Mouse (Mus musculus) cerebellum, adult 11-12 months (tissue): ENCODE data around the gene Ffar1.
"Not testable (repeated sequence)": the region's sequence is repeated elsewhere in the genome, so short reads cannot be mapped to it uniquely, and the experiment has no call there.

Source experiments
- DNase-seq: peaks from one replicate; pipeline ENCODE4 v3.0.0; 2022

Ffar1 gene

GRCm38 (mm10) chr7:30847386-30847785, 14.0 kb downstream of the Ffar1 start:
- DNase-seq = no peak

DNA sequence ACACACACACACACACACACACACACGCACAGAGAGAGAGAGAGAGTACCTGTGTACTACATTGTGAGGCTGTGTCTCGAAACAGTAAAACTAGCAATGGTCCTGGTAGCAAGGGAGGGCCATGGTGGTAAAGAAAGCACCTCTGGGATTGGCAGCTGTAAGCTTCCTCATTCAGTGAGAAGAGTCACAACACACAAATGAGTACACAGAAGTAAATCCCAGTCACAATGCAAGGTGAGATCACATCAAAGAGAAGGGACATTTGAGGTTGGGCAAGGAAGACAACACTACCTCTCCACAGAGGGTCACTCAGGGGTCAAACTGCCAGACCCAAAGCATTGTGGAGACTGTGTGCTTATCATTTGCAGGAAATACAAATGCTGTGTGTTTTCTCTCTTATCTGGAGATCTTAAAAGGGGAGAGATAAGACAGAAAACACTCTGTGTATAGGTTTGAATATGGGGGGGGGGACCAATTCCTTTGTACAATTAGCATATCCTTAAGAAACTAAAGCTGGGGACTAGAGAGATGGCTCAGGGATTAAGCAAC, 14.8 kb downstream of the Ffar1 start:
- no peak for DNase-seq

GRCm38 (mm10) chr7:30844676-30845297, 16.6 kb downstream of the Ffar1 start:
- no peak for DNase-seq

DNA sequence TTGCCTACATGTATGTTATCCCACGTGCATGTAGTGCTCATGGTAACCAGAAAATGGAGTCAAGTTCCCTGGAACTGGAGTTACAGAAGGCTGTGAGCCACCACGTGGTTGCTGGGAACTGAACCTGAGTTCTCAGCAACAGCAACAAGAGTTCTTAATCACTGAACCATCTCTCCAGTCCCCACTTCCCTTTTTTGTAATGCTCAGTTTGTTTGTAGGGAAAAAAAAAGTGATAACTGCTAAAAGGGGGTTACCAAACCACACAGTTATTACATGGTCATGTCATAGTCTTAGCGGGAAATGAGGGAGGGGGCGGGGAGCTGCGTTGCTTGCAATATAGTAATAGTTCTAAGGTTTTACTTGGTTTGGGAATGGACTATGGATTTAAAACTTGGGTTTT, 19.3 kb downstream of the Ffar1 start:
- DNase-seq = no peak

DNA sequence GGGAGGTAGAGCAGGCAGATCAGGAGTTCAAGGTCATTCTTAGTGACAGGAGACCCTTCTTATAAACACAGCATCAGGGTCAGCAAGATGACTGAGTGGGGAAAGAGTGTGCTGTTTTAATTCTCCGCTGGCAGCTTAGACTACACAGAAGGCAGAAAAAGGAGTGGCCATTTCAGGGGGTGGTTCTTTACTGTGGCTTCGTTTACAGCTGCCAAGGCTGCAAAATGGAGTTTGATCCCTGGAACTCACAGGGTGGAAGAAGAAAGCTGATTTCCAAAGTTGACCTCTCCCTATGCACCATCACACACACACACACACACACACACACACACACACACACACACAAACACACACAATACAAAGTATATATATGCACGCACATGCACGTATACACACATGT, 20.0 kb downstream of the Ffar1 start:
- no peak for DNase-seq

GRCm38 (mm10) chr7:30840306-30840705, 21.1 kb downstream of the Ffar1 start:
- no peak for DNase-seq

DNA sequence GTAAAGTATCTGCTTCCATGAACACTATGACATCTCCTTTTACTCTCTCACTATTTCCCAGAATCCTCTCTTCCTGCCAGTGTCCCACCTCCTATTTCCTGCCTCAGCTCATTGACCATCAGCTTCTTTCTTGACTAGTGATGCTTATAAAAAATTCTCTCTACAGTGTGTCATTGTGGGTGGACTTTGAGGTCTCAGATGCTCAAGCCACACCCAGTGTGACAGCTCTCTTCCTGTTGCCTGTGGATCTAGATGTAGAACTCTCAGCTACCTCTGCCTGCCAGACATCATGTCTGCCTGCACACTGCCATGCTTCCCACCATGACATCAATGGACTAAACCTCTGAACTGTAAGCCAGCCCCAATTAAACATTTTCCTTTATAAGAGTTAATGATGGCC, 24.1 kb downstream of the Ffar1 start:
- no peak for DNase-seq

GRCm38 (mm10) chr7:30832684-30833083, 28.7 kb downstream of the Ffar1 start:
- DNase-seq = not testable (repeated sequence)

DNA sequence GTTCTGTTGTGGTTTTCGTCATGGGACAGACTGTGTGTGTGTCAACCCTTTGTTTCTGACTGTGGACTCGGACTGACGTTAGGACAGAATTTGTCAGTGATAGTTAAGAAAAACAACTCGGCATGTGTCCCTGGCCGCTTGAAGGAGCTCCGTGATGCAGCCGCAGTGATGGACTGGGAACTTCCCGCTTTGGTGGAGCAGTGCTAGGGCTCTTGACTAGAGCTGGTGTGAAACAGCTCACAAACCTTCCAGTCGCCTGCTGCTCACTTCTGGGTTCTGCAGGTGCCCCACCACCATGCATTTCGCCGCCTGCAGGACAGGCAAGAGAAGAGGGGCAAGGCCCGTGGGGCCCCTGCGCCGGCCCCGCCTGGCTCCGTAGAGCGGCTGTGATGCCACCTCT, 29.1 kb downstream of the Ffar1 start:
- no peak for DNase-seq

GRCm38 (mm10) chr7:30829428-30829827, 31.9 kb downstream of the Ffar1 start:
- DNase-seq = no peak

- not testable (repeated sequence) for DNase-seq
Measured at GRCm38 (mm10) chr7:30828871-30829270, 32.5 kb downstream of the Ffar1 start.

- DNase-seq = no peak
Measured at GRCm38 (mm10) chr7:30826660-30827059, 34.7 kb downstream of the Ffar1 start.

DNA sequence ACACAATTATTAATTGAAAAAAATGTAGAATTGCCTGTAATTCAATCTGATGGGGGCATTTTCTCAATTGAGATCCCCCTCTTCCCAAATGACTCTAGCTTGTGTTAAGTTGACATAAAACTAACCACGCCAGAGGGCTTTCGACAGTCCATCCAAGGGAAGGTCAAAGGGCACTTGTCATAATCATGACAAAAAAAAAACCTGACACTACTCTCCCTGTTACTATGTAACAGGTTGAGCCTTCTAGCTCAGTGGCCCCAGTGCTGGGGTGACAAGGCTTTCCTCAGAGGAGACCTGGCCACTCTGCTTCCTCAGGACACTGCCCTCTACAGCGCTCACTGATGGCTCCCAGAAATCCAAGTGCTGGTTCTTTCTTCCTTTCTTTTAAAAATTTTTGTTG, 37.1 kb downstream of the Ffar1 start:
- no peak for DNase-seq

GRCm38 (mm10) chr7:30823675-30824074, 37.7 kb downstream of the Ffar1 start, which contains the start of gene Ffar2:
Ffar2 (minus strand) TSS chr7:30823775.
- DNase-seq = no peak

DNA sequence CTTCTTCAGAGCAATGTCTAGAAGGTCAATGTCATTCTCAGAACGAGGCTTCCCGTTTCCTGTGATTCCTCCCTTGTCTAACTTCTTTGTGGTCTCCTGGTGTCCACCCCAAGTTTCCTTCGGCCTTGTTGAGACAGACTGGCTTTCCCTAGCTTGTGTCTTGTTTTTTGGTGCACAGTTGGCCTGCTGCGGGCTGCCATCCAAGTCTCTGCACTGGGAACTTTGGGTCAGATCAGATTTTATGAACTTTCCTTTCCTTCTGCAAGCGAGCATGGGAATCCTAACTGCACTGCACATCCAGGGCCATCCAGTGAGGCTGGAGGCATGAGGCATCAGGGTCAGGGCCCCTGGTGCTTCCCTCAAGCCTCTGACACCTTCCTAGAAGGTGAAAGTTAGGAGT, 39.8 kb downstream of the Ffar1 start:
- DNase-seq = no peak

DNA sequence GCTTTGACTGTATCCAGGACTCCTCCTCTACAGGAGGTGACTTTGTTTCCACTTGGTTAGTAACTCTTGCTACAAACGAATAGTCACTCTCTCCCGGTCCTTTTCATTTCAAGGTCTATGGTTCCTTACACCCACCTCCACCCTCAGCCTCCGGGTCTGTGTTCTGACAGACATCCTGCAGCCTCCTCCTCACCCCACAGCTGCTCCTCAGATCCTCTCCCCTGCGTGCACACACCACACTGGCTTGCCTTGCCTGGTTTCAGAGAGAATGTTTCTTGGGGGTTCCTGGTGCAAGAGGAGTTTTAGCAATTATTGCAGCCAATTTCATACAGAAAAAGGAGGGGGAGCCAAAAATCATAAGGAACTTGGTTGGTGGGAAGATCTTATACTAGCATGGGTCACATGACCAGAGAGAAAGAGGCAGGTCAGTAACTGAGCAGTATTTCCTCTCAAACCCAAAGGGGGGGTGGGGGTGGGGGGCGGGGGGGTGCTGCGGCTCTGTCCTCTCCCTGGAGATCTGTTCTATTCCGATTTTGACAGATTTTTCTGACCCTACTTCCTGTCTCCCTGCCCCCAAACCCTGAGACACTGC, 40.4 kb downstream of the Ffar1 start:
- no peak for DNase-seq

DNA sequence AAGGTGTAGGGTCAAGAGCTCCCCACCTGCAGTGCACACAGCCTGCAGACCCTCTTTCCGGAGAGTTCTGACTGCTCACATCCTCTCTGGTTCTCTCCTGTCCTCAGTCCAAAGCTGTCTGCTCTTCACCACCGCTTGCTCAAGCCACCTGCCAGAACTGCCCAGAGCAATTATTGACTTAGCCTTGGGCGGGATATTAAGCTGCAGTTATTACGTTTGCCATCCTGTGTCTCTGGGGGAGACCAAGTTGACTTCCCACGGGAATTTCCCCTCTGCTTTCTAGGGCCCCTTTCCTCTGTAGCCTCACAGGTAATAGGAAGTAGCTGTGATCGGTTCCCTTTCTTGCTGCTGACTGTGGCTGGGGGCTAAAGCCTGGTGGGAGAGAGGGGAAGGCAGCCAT, 41.2 kb downstream of the Ffar1 start:
- DNase-seq = no peak

- no peak for DNase-seq
Measured at GRCm38 (mm10) chr7:30812291-30812807, 49.0 kb downstream of the Ffar1 start.

DNA sequence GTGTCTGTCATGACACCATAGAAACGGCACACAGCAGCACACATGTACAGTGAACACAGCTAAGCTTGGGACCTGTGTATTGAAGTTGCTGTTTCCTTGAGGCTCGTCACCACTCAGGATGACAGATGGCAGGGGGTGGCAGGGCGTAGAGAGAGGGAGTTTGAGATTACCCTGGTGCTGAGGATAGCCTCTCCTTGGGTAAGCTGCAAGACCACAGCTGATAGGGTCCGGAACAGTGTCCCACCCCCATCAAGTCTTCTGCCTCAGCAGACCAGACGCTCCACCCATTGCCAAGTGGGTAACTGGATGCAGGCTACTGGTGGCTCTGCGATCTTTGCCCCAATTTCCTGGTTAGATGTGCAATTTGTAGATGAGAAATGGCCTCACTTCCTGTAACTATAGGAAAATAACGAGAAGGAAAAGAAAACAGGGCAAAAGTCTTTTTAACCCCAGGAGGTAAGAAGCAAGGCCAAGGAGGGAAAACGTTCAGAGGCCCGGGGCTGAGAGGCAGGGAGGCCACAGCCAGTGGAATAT, 49.5 kb downstream of the Ffar1 start:
- no peak for DNase-seq

- DNase-seq = no peak
Measured at GRCm38 (mm10) chr7:30810319-30810718, 51.0 kb downstream of the Ffar1 start.
